Mouse (Mus musculus): ENCODE results near the gene Mst1r. TPM values are rescaled to one million over a fixed set of nuclear protein-coding genes. Genes with fewer than 3 reads are reported as not detected.

Mst1r gene
- total and polyA plus RNA-seq, 3 experiments = 3.1 to 12.5 (median 3.3) TPM

- intact Hi-C loops (cut with DNase I) = no loop called here
- TF ChIP-seq CTCF (IDR thresholded peaks at IDR 0.05) (no peak), EP300 (IDR thresholded peaks at IDR 0.05; ENCODE audit: insufficient read depth, low read depth, low read length) (no peak), POLR2A (IDR thresholded peaks at IDR 0.05; ENCODE audit: insufficient read depth, low read depth, low read length) (no peak)
- 1% methylated on average over 41 of the region's 41 CpGs for WGBS
Measured at GRCm38 (mm10) chr9:107935790-107936214, 29.1 kb downstream of the Mst1r start.

DNA sequence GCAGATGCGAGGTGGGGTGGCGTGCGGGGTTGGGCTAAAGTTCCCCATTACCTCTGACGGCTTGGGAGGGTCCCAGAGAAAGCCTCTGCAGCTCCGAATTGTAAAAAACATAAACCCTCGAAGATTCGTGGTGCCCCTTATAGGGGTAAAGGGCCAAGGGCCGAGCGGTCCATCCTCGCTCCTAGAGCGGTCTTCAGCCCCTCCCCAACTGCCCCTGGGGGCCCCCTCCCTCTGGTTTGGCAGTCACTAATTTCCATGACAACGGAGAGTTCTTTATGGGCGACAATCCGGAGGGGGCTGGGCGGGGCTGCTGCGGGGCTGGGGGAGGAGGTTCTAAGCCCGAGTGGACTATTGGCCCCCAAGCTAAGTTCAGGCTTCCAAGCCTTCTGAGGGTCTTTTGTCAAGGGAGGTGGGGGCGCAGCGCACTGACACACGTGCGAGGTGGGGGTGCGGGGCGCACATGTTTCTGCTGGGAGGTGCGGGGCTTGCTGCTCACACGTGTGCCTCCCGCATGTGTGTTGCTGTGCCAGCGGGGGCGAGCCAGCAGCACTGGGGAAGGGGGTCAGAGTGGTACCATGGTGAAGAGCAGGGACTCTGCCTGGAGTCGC, 29.6 kb downstream of the Mst1r start:
- H3K36me3 ChIP-seq (ENCODE audit: control insufficient read depth, insufficient read depth, low read length) = no peaks in the 10 kb centered on the region
- peaks cover 6% of the 10 kb centered on the region for H3K27me3 ChIP-seq (ENCODE audit: control insufficient read depth, insufficient read depth, low read length)
- no peaks in the 10 kb centered on the region for H3K4me1 ChIP-seq (ENCODE audit: control insufficient read depth, insufficient read depth, low read length)
- no peaks in the 10 kb centered on the region for H3K79me2 ChIP-seq (replicated peaks; ENCODE audit: control insufficient read depth, insufficient read depth, low read length)
- no peak overlapping the region for H3K9ac ChIP-seq (ENCODE audit: low read depth, low read length)
- TF ChIP-seq CTCF (IDR thresholded peaks at IDR 0.05) (no peak), EP300 (IDR thresholded peaks at IDR 0.05; ENCODE audit: insufficient read depth, low read depth, low read length) (no peak), POLR2A (IDR thresholded peaks at IDR 0.05; ENCODE audit: insufficient read depth, low read depth, low read length) (no peak)
- H3K4me3 ChIP-seq = peak overlapping the region; percentile 18; the same call in 1 of the 2 replicates
- H3K27ac ChIP-seq = no peak overlapping the region
- DNase-seq = no peak
- 13% methylated on average over 29 of the region's 29 CpGs for WGBS
- intact Hi-C loops (cut with DNase I) = no loop called here

More at GRCm38 (mm10) chr9:107935790-107936214, 29.1 kb downstream of the Mst1r start:
- H3K36me3 ChIP-seq (ENCODE audit: control insufficient read depth, insufficient read depth, low read length) = no peaks in the 10 kb centered on the region
- H3K4me3 ChIP-seq = peak overlapping the region; percentile 18; the same call in 1 of the 2 replicates
- no peaks in the 10 kb centered on the region for H3K79me2 ChIP-seq (replicated peaks; ENCODE audit: control insufficient read depth, insufficient read depth, low read length)
- no peak overlapping the region for H3K9ac ChIP-seq (ENCODE audit: low read depth, low read length)
- H3K27me3 ChIP-seq (ENCODE audit: control insufficient read depth, insufficient read depth, low read length) = peaks cover 6% of the 10 kb centered on the region
- H3K27ac ChIP-seq = no peak overlapping the region
- DNase-seq = no peak
- H3K4me1 ChIP-seq (ENCODE audit: control insufficient read depth, insufficient read depth, low read length) = no peaks in the 10 kb centered on the region

DNA sequence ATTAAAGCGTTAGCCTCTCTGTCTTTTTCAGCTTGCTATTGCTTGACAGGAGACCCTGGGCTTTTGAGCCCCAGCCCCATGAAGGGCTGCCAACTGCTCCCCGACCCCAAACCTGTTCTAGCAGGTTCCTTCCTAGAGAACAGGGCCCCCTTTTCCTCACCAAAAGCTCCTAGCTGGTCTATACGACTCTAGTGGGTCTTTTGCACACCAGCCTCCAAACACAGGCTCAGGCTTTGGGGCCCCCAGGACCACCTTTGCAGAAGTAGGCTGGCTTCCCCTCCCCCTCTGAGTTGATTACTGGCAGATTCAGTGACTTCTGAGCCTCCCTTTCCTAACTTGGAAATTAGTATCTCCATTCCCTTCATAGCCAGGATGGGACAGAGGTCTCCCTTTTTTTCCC, 30.2 kb downstream of the Mst1r start:
- H3K27ac ChIP-seq = no peak overlapping the region
- no peaks in the 10 kb centered on the region for H3K4me1 ChIP-seq (ENCODE audit: control insufficient read depth, insufficient read depth, low read length)
- WGBS = 43% methylated on average over 3 of the region's 3 CpGs
- intact Hi-C loops (cut with DNase I) = no loop called here
- DNase-seq = no peak
- no peaks in the 10 kb centered on the region for H3K79me2 ChIP-seq (replicated peaks; ENCODE audit: control insufficient read depth, insufficient read depth, low read length)
- H3K9ac ChIP-seq (ENCODE audit: low read depth, low read length) = no peak overlapping the region
- no peaks in the 10 kb centered on the region for H3K36me3 ChIP-seq (ENCODE audit: control insufficient read depth, insufficient read depth, low read length)
- H3K4me3 ChIP-seq = no peak overlapping the region
- TF ChIP-seq CTCF (IDR thresholded peaks at IDR 0.05) = no peak
- no peak for TF ChIP-seq POLR2A (IDR thresholded peaks at IDR 0.05; ENCODE audit: insufficient read depth, low read depth, low read length)
- no peak for TF ChIP-seq EP300 (IDR thresholded peaks at IDR 0.05; ENCODE audit: insufficient read depth, low read depth, low read length)
- H3K27me3 ChIP-seq (ENCODE audit: control insufficient read depth, insufficient read depth, low read length) = peaks cover 6% of the 10 kb centered on the region

DNA sequence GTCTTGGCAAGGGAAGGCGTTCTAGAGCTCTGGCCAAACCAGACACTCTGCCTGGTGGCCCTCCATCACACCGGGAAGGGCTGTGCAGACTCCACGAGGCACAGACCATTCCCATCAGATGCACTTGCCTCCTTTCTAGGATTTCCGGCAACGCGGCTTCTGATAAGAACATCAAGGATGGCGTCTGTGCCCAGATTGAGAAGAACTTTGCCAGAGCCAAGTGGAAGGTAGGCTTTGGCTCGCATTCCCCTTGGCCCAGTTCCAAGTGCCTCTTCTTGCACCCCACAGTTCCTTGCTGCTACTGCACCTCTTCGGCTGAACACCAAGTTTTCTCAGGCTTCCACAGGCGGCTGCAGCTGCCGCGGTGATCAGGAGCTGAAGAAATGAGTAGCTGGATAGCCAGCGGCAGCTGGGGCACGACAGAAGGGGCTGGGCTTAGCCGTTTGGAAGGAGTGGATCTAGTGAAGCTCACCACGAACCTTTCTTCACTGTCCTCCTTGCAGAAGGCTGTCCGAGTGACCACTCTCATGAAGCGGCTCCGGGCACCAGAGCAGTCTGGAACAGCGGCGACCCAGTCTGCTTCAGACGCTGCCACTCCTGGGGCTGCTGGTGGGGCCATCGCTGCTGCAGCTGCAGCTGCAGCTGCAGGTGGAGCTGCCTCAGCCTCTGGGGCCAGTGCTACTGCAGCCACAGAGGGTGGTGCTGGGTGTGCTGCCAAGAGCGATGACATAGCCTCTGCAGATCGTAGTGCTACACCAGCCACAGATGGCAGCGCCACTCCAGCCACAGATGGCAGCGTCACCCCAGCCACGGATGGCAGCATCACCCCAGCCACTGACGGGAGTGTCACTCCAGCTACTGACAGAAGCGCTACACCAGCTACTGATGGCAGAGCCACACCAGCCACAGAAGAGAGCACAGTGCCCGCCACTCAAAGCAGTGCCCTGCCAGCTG, 40.8 kb downstream of the Mst1r start:
- Histone ChIP-seq H3K79me2 (replicated peaks; ENCODE audit: control insufficient read depth, insufficient read depth, low read length) (no peaks in the 10 kb centered on the region), H3K27me3 (ENCODE audit: control insufficient read depth, insufficient read depth, low read length) (no peaks in the 10 kb centered on the region), H3K9ac (ENCODE audit: low read depth, low read length) (no peak overlapping the region), H3K4me1 (ENCODE audit: control insufficient read depth, insufficient read depth, low read length) (peaks cover 2% of the 10 kb centered on the region; the same call in 1 of the 2 replicates), H3K4me3 (no peak overlapping the region), H3K27ac (no peak overlapping the region), H3K36me3 (ENCODE audit: control insufficient read depth, insufficient read depth, low read length) (no peaks in the 10 kb centered on the region)
- no peak for DNase-seq
- TF ChIP-seq POLR2A (IDR thresholded peaks at IDR 0.05; ENCODE audit: insufficient read depth, low read depth, low read length) = no peak
- intact Hi-C loops (cut with DNase I) = no loop called here
- WGBS = 72% methylated on average over 31 of the region's 31 CpGs

DNA sequence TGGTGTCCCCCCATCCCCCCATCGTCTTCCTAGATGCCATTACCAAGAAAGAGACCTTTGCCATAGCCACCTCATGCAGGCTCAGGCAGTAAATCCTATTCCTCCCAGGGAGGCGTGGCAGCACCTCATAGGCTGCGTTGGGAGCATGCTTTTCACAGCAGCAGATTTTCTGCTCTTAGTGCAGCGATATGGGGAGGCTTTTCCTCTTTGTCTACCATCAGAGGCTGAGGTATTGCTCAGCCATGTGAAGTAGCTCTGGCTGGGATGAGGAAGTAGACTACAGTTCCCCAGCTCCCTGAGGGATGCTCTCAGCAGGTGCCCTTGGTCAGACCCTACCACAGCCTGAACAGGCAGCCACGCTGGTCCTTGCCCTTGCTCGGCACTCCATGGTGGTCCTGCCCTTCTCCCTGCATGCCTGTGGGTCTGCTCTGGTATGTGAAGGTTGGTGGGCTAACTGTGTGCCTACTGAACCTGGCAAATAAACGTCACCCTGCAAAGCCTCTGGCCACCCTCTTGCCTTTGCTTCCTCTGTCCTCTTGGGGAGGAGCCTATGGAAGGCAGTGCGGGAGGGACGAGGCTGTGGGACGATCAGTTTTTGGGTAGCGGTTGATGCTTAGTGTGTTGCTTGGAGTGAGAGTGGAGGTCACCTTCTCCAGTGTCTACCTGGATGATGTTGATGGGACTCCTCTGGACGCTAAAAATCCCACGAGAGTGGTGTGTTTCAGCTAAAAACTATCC, 42.7 kb downstream of the Mst1r start:
- DNase-seq = no peak
- 70% methylated on average over 13 of the region's 13 CpGs for WGBS

More for the DNA sequence above, 42.7 kb downstream of the Mst1r start:
- Histone ChIP-seq H3K27me3 (ENCODE audit: control insufficient read depth, insufficient read depth, low read length) (no peaks in the 10 kb centered on the region), H3K9ac (ENCODE audit: low read depth, low read length) (no peak overlapping the region), H3K27ac (no peak overlapping the region), H3K79me2 (replicated peaks; ENCODE audit: control insufficient read depth, insufficient read depth, low read length) (no peaks in the 10 kb centered on the region), H3K36me3 (ENCODE audit: control insufficient read depth, insufficient read depth, low read length) (no peaks in the 10 kb centered on the region), H3K4me1 (ENCODE audit: control insufficient read depth, insufficient read depth, low read length) (peaks cover 2% of the 10 kb centered on the region; the same call in 1 of the 2 replicates), H3K4me3 (no peak overlapping the region)
- TF ChIP-seq POLR2A (IDR thresholded peaks at IDR 0.05; ENCODE audit: insufficient read depth, low read depth, low read length) (no peak), EP300 (IDR thresholded peaks at IDR 0.05; ENCODE audit: insufficient read depth, low read depth, low read length) (no peak), CTCF (IDR thresholded peaks at IDR 0.05) (no peak)
- intact Hi-C loops (cut with DNase I) = no loop called here

Data from heart, adult 2 months (tissue).